Mouse (Mus musculus): ENCODE data around the gene Gm13693. TPM values are rescaled to one million over a fixed set of nuclear protein-coding genes. Genes with fewer than 3 reads are reported as not detected.
A peak's percentile ranks its signal among the peaks of the same experiment; 100 is the strongest.
"Not testable (repeated sequence)": the region's sequence is repeated elsewhere in the genome, so short reads cannot be mapped to it uniquely, and the experiment has no call there.

The Gm13693 gene
- polyA plus RNA-seq (2015; fragmentation: Nextera tagmentation; extraction: Ambion mirVana), result not detected in 2 replicates

GRCm38 (mm10) chr2:83961203-83961602 is at the start of gene Gm13693:
Gene Gm13693 (plus strand): TSS chr2:83961503.
- not testable (repeated sequence) for H3K36me3 ChIP-seq (ENCODE audit: control insufficient read depth, insufficient read depth, low read length); H3K9me3 ChIP-seq (ENCODE audit: control insufficient read depth, low read length); ATAC-seq (ENCODE audit: low FRiP score, low TSS enrichment); H3K4me3 ChIP-seq (ENCODE audit: low read depth, low read length); DNase-seq (ENCODE audit: low spot score); H3K27ac ChIP-seq (replicated peaks); H3K4me2 ChIP-seq (replicated peaks; ENCODE audit: low read depth); H3K9ac ChIP-seq (ENCODE audit: low read length); H3K27me3 ChIP-seq (ENCODE audit: control insufficient read depth, insufficient read depth, low read length); H3K4me1 ChIP-seq (replicated peaks; ENCODE audit: control insufficient read depth, insufficient read depth)
- no CpG with 5 or more reads among the region's 6 CpGs for WGBS

GRCm38 (mm10) chr2:83929478-83930088 is 31.7 kb upstream of the Gm13693 start:
- H3K9ac ChIP-seq (ENCODE audit: low read length), result no peak overlapping the region
- DNase-seq (ENCODE audit: low spot score), result no peak
- no peaks in the 10 kb centered on the region for H3K4me1 ChIP-seq (replicated peaks; ENCODE audit: control insufficient read depth, insufficient read depth)
- H3K4me3 ChIP-seq (ENCODE audit: low read depth, low read length), result no peak overlapping the region
- no peak for ATAC-seq (ENCODE audit: low FRiP score, low TSS enrichment)
- no peak overlapping the region for H3K27ac ChIP-seq (replicated peaks)
- TF ChIP-seq EP300 (optimal IDR thresholded peaks at IDR 0.05), result no peak
- no peak for TF ChIP-seq CTCF (IDR thresholded peaks at IDR 0.05; ENCODE audit: low read depth)
- no peaks in the 10 kb centered on the region for H3K27me3 ChIP-seq (ENCODE audit: control insufficient read depth, insufficient read depth, low read length)
- no peaks in the 10 kb centered on the region for H3K36me3 ChIP-seq (ENCODE audit: control insufficient read depth, insufficient read depth, low read length)
- H3K9me3 ChIP-seq (ENCODE audit: control insufficient read depth, low read length), result no peaks in the 10 kb centered on the region
- 56% methylated on average over 2 of the region's 2 CpGs for WGBS
- no peak overlapping the region for H3K4me2 ChIP-seq (replicated peaks; ENCODE audit: low read depth)

GRCm38 (mm10) chr2:83940931-83941361 is 20.4 kb upstream of the Gm13693 start, which contains the start of gene Zswim2:
Gene Zswim2 (minus strand): TSS chr2:83941228.
- H3K4me1 ChIP-seq (replicated peaks; ENCODE audit: control insufficient read depth, insufficient read depth), result no peaks in the 10 kb centered on the region
- ATAC-seq (ENCODE audit: low FRiP score, low TSS enrichment) (peak; percentile 45), DNase-seq (ENCODE audit: low spot score) (peak; percentile 24)
- H3K4me2 ChIP-seq (replicated peaks; ENCODE audit: low read depth), result peak within 1 kb of the TSS; percentile 34
- TF ChIP-seq EP300 (optimal IDR thresholded peaks at IDR 0.05), result no peak
- TF ChIP-seq CTCF (IDR thresholded peaks at IDR 0.05; ENCODE audit: low read depth), result no peak
- H3K27ac ChIP-seq (replicated peaks), result no peak within 1 kb of the TSS
- H3K9me3 ChIP-seq (ENCODE audit: control insufficient read depth, low read length), result no peaks in the 10 kb centered on the region
- no peak within 1 kb of the TSS for H3K4me3 ChIP-seq (ENCODE audit: low read depth, low read length)
- no peak within 1 kb of the TSS for H3K9ac ChIP-seq (ENCODE audit: low read length)
- no peaks in the 10 kb centered on the region for H3K27me3 ChIP-seq (ENCODE audit: control insufficient read depth, insufficient read depth, low read length)
- no peaks in the 10 kb centered on the region for H3K36me3 ChIP-seq (ENCODE audit: control insufficient read depth, insufficient read depth, low read length)
- under 1% methylated on average over 20 of the region's 20 CpGs for whole genome bisulfite sequencing

GRCm38 (mm10) chr2:83941378-83941777 is 19.9 kb upstream of the Gm13693 start:
- H3K4me3 ChIP-seq (ENCODE audit: low read depth, low read length), result no peak overlapping the region

GRCm38 (mm10) chr2:83941792-83942191 is 19.5 kb upstream of the Gm13693 start:
- no peak for DNase-seq (ENCODE audit: low spot score)
- Histone ChIP-seq H3K4me2 (replicated peaks; ENCODE audit: low read depth) (no peak overlapping the region), H3K27me3 (ENCODE audit: control insufficient read depth, insufficient read depth, low read length) (no peaks in the 10 kb centered on the region), H3K4me3 (ENCODE audit: low read depth, low read length) (no peak overlapping the region), H3K36me3 (ENCODE audit: control insufficient read depth, insufficient read depth, low read length) (no peaks in the 10 kb centered on the region), H3K9me3 (ENCODE audit: control insufficient read depth, low read length) (no peaks in the 10 kb centered on the region), H3K9ac (ENCODE audit: low read length) (no peak overlapping the region), H3K4me1 (replicated peaks; ENCODE audit: control insufficient read depth, insufficient read depth) (no peaks in the 10 kb centered on the region), H3K27ac (replicated peaks) (no peak overlapping the region)
- ATAC-seq (ENCODE audit: low FRiP score, low TSS enrichment), result no peak
- TF ChIP-seq CTCF (IDR thresholded peaks at IDR 0.05; ENCODE audit: low read depth), result no peak
- TF ChIP-seq EP300 (optimal IDR thresholded peaks at IDR 0.05), result no peak
- WGBS, result 59% methylated on average over 4 of the region's 4 CpGs

More at GRCm38 (mm10) chr2:83941378-83941777, 19.9 kb upstream of the Gm13693 start:
- peak; percentile 27 for TF ChIP-seq CTCF (IDR thresholded peaks at IDR 0.05; ENCODE audit: low read depth)
- TF ChIP-seq EP300 (optimal IDR thresholded peaks at IDR 0.05), result no peak
- 33% methylated on average over 3 of the region's 3 CpGs for WGBS
- H3K27ac ChIP-seq (replicated peaks), result no peak overlapping the region
- DNase-seq (ENCODE audit: low spot score) (no peak), ATAC-seq (ENCODE audit: low FRiP score, low TSS enrichment) (no peak)
- H3K27me3 ChIP-seq (ENCODE audit: control insufficient read depth, insufficient read depth, low read length), result no peaks in the 10 kb centered on the region
- no peaks in the 10 kb centered on the region for H3K36me3 ChIP-seq (ENCODE audit: control insufficient read depth, insufficient read depth, low read length)
- H3K4me2 ChIP-seq (replicated peaks; ENCODE audit: low read depth), result 0 out of 2 replicates have a peak overlapping the region, but pooled peaks have one; percentile 34
- no peaks in the 10 kb centered on the region for H3K4me1 ChIP-seq (replicated peaks; ENCODE audit: control insufficient read depth, insufficient read depth)
- no peak overlapping the region for H3K9ac ChIP-seq (ENCODE audit: low read length)
- no peaks in the 10 kb centered on the region for H3K9me3 ChIP-seq (ENCODE audit: control insufficient read depth, low read length)

- not testable (repeated sequence) for H3K36me3 ChIP-seq (ENCODE audit: control insufficient read depth, insufficient read depth, low read length); H3K9ac ChIP-seq (ENCODE audit: low read length); H3K4me3 ChIP-seq (ENCODE audit: low read depth, low read length); DNase-seq (ENCODE audit: low spot score); H3K27ac ChIP-seq (replicated peaks); H3K4me2 ChIP-seq (replicated peaks; ENCODE audit: low read depth); H3K4me1 ChIP-seq (replicated peaks; ENCODE audit: control insufficient read depth, insufficient read depth); H3K27me3 ChIP-seq (ENCODE audit: control insufficient read depth, insufficient read depth, low read length); H3K9me3 ChIP-seq (ENCODE audit: control insufficient read depth, low read length); ATAC-seq (ENCODE audit: low FRiP score, low TSS enrichment)
- no CpG with 5 or more reads among the region's 6 CpGs for WGBS
Measured at GRCm38 (mm10) chr2:83955393-83955792, 5.9 kb upstream of the Gm13693 start, which contains the start of gene Gm13698. Gene Gm13698 (plus strand): TSS chr2:83955693.

- WGBS, result no CpG with 5 or more reads among the region's 6 CpGs
- not testable (repeated sequence) for H3K27ac ChIP-seq (replicated peaks); H3K4me2 ChIP-seq (replicated peaks; ENCODE audit: low read depth); H3K4me1 ChIP-seq (replicated peaks; ENCODE audit: control insufficient read depth, insufficient read depth); H3K9ac ChIP-seq (ENCODE audit: low read length); H3K4me3 ChIP-seq (ENCODE audit: low read depth, low read length); DNase-seq (ENCODE audit: low spot score); H3K36me3 ChIP-seq (ENCODE audit: control insufficient read depth, insufficient read depth, low read length); ATAC-seq (ENCODE audit: low FRiP score, low TSS enrichment); H3K9me3 ChIP-seq (ENCODE audit: control insufficient read depth, low read length); H3K27me3 ChIP-seq (ENCODE audit: control insufficient read depth, insufficient read depth, low read length)
Measured at GRCm38 (mm10) chr2:83967013-83967412, 5.7 kb downstream of the Gm13693 start, which contains the start of gene Gm13695. Gene Gm13695 (plus strand): TSS chr2:83967313.

- H3K36me3 ChIP-seq (ENCODE audit: control insufficient read depth, insufficient read depth, low read length); H3K4me2 ChIP-seq (replicated peaks; ENCODE audit: low read depth); H3K4me3 ChIP-seq (ENCODE audit: low read depth, low read length); H3K9ac ChIP-seq (ENCODE audit: low read length); H3K4me1 ChIP-seq (replicated peaks; ENCODE audit: control insufficient read depth, insufficient read depth); H3K9me3 ChIP-seq (ENCODE audit: control insufficient read depth, low read length); ATAC-seq (ENCODE audit: low FRiP score, low TSS enrichment); DNase-seq (ENCODE audit: low spot score); H3K27me3 ChIP-seq (ENCODE audit: control insufficient read depth, insufficient read depth, low read length); H3K27ac ChIP-seq (replicated peaks): not testable (repeated sequence)
- WGBS, result no CpG with 5 or more reads among the region's 6 CpGs
Measured at GRCm38 (mm10) chr2:83972823-83973222, 11.5 kb downstream of the Gm13693 start, which contains the start of gene Gm13696. Gene Gm13696 (plus strand): TSS chr2:83973123.
